Mouse (Mus musculus) T-helper 2 cell (primary cell): ENCODE data around the gene Wdpcp.
"Not testable (repeated sequence)": the region's sequence is repeated elsewhere in the genome, so short reads cannot be mapped to it uniquely, and the experiment has no call there.

ENCODE experiments used
- in situ Hi-C: fragments of 300-600 bp; cut with MboI, MseI; formaldehyde crosslinking; loops from one replicate; pipeline ENCODE4 v1.15.1; 2025; ENCODE audit warnings: high pct_unique_total_duplicates

Wdpcp gene

DNA sequence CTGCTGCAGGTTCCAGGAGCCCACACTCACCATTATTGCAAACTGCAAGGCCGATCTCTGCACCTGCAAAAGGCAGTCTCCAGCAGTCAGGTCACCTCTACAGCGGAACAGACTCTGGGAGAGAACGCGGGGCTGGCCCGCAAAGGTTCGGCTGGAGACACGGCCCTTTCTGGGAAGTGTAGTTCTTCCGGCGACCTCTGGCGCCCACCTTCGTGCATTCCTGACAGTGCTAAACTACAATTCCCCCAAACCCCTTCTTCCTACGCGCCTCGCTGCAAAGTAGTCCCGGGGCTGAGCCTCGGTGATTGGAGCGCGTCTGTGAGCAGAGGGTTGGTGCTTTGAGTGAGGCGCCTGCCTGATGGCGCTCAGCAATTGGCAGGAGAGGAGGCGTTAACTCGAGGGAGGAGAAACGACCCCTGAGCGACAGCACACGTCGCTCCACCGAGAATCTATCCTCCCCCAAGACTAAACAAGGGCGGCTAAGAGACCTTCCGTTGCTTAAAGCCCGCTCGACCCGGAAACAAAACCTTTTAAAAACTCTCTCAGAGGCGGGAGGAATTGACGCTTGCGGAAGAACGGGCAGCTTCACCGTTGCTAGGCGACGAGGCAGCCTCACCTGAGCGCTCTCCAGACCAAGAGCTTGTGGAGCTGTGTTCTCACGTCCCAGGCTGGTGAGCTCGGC is at the start of gene Wdpcp, which contains the start of gene Mdh1:
Wdpcp (plus strand) TSS at position 536 of the 682 bp plus-strand sequence.
Mdh1 (minus strand) TSS at position 668 of the 682 bp plus-strand sequence.
- in situ Hi-C loops, result loop anchor here (25.0 kb wide), 1 partner anchor 1315 kb away; no protein-coding TSS in a partner anchor

DNA sequence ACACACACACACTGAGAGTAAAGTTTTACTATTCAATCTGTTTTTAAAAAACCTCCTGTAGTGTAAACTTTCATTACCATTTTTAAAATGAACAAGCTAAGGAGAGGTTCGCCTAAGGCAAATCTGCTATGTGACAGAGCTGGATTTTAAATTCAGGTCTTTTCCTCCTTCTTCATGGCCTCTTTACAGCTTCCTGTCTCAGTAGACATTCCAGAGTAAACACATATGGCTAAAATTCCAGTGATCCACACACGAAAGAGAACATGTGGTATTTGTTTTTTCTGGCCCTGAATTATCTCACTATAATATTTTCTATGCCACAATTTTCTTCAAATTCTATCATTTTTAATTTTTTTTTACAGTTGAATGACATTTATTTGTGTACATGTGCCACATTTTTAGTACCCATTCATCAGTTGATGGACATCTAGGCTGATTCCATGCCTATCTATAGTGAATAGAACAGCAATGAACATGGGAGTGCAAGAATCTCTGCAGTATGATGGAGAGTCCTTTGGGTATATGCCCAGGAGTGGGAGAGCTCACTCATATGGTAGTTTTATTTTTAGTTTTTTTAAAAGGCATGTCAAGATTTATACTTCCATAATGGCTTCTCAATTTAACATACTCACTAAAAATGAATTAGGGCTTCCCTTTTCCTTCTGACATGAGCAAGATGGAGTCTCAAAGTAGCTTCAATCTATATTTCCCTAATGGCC is 43.2 kb upstream of the Wdpcp start:
- in situ Hi-C loops, result no loop called here

DNA sequence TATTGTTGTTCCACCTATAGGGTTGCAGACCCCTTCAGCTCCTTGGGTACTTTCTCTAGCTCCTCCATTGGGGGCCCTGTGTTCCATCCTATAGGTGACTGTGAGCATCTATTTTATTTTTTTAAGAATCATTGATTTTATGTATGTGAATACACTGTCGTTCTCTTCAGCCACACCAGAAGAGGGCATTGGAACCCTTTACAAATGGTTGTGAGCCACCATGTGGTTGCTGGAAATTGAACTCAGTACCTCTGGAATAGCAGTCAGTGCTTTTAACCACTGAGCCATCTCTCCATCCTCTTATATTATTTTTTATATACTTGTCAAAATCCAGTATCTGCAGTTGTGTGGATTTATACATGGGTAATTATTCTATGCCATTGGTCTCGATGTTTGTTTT is 41.2 kb upstream of the Wdpcp start:
- in situ Hi-C loops, result not testable (repeated sequence)

DNA sequence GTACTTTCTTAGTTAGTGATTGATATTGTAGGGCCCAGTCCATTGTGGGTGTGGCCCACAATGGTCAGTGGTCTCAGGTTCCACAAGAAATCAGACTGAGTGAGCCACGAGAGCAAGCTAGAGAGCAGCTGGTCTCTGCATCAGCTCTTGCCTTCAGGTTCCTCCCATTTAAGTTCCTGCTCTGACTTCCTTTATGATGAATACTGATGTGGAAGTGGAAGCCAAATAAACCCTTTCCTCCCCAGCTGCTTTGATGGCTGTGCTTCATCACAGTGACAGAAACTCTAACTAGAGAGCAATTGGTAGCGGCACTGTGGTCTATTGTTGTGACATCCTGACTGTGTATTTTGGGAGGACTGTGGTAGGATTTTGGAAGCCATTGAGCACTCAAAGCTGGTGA is 32.0 kb upstream of the Wdpcp start:
- in situ Hi-C loops, result no loop called here

DNA sequence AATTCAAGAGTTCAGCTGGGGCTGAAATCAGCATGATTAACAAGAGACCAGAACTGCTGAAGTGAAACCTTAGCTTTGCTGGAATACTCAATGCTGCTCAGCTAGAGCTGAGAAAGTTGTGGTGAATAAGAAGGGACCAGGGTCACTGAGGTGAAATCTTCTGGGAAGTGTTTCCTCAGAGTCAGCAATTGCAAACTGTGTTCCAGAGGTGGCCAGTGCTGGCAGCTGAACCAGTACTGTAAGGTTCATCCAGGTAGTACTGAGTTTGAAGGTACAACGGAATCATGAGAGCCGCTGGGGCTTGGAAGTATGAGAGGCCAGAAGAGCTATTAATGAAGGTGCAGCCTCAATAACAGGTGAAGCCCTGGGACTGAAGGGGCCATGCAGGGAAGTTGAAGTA is 31.4 kb upstream of the Wdpcp start:
- in situ Hi-C loops, result no loop called here

DNA sequence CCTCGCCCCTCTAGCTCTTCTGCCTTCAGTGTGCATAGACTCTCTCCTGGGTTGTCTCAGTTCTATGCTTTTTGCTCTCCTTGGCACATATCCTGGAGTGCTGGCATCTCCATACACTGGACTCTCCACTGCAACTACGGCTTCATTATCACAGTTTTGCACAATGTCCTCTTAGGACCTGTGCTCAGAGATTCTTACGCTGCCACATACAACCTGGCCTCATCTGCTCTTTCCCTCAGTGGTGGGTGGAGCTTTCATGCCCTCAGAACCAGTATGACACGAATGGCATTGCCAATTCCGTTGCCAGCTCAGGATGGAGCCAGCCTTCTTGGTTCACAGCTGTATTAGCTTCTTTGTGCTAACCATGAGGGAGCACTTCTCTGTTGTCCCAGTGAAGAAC is 29.3 kb upstream of the Wdpcp start:
- in situ Hi-C loops, result no loop called here

DNA sequence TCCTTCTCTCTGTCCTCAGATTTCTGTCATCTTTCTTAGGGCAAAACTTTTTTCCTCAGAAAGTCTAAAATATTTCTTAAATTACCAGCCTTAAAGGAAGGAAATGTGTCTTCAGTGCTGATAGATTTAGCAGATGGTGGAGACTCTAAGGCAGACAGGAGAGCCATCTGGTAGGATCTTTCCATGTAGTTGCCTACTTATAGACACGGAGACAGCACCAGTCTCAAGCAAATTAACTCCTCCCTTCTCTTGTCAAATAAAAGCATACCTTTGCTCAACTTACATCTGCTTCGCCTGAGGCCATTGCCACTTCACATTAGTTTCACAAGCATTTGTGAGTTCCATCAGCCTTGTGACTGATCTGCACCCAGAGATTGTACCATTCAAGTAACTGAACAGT is 27.0 kb upstream of the Wdpcp start:
- in situ Hi-C loops, result no loop called here

DNA sequence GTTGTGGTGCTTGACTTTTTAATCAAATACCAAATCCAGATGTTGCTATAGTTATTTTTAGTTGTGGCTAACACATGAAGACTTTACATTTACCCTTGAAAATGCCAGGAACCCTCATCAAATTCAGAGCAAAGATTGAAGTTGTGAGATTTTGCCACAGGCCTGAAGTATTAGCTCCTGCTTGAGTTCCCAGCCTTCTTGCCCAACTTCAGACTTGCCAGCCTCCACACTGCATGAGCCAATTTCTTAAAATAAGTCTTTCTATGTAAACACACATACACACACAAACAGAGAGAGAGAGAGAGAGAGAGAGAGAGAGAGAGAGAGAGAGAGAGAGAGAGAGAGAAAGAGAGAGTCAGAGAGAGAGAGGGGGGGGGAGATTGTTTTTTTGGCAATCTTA is 26.1 kb upstream of the Wdpcp start:
- in situ Hi-C loops, result no loop called here

DNA sequence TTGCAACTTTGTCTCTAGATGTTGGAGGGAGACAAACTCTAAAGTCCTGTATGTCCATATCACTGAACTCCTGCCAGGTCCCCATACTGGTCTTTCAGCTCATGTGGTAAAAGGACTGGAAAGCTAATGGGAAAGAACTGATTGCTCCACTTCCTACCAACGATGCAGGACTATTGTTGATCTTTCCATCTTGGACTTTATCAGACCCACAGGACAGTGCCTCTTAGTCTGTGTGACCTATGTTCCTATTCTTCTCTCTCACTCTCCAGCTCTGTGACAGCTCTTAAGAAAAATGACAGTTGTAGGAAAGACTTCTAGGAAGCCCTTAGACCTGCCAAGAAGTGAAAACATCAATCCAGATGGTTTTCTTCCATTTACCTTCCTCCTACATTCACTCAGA is 25.4 kb upstream of the Wdpcp start:
- in situ Hi-C loops, result no loop called here

DNA sequence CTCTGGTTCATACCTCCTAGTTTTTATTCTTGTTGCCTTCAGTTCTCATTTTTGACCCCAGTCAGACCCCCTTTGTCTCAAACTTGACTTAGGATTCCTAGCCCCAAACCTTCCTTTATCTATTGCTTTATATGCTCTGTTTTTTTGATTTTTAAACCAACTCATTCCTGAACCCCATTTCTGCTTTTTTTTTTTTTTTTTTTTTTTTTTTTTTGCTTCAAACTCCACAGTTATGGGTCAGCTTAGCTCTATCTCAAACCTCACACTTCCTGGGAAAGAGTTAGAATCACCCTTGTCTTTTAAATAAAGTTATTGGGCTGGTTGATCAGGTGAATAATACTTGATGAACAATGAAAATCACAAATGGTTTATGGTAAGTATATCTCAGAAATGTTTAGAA is 24.5 kb upstream of the Wdpcp start:
- in situ Hi-C loops, result no loop called here

DNA sequence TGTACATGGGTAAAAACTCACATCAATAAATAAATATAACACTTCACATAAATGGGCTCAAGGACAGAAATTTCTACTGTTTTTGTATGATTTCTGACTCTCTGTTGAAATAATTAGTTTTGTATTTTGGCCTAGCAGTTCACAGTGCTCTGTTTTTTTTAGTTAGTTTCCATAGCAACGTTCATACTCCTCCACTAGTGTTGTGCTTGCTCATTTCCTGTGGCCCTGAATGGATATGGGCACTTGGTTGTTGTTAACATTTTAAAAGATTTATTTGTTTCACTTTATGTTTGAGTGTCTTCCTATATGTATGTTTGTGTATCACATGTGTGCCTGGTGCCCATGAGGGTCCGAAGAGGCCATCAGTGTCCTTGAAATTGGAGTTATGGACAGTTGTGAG is 23.0 kb upstream of the Wdpcp start:
- in situ Hi-C loops, result no loop called here

DNA sequence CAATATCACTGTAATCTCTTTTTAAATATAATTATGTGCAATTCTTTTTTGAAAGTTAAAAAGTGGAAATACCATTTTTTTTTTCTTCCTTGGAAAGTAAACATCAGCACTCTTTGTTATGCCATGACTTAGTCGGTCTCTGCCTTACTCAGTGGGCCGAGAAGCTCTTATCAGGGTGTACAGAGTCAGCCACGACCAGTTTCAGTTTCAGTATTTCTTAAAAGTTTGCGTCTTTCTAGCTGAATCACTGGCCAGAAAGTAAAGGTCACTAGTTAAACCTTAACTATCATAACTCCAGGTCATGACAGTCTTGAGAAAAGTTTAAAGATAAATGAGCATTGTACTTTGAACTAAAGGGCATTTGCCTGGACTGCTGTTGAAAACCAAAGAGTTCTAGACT is 22.3 kb upstream of the Wdpcp start:
- in situ Hi-C loops, result loop anchor here (25.0 kb wide), 1 partner anchor 1338 kb away; no protein-coding TSS in a partner anchor

DNA sequence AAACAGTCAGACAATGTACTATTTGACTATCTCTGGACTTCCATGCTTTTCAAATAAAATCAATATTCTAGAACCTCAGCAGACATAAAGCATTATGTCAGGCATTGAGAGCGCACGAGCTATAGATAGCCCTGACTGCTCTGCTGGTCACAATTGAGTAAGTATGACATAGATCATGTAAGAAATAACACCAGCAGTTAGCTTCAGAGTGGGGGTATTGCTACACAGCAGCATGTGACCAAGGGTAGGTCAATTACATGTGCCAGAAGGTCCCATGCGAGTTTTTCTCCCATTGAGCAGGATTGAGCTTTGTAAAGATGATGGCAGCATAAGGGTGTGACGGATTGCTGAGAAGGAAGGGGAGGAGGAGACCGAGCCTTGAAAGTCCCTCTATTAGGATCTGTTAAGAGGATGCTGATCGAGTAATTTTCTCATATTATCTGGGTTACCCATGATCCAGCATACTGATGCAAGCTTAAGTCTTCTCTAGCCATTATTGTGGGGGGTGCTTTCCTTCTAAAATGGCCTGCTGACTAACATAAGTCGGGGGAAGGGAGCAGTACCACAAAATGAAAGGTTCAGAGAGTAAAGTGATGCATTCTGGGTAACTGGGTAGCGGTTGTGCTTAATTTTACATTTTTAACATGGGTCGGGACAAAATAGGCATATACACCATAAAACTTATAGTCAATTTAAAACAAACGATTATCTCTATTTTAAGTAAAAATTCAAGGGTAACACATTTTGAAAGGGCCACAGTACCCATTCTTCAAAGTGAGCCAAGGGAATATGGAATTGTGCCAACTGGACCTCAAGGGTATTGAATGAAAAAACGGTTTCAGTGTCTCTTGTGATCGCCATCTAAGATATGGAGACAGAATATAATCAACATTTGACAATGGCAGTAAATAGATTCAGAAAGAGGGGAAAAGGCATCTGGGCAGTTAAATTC is 21.5 kb upstream of the Wdpcp start:
- in situ Hi-C loops, result loop anchor here (25.0 kb wide), 1 partner anchor 1337 kb away; no protein-coding TSS in a partner anchor

DNA sequence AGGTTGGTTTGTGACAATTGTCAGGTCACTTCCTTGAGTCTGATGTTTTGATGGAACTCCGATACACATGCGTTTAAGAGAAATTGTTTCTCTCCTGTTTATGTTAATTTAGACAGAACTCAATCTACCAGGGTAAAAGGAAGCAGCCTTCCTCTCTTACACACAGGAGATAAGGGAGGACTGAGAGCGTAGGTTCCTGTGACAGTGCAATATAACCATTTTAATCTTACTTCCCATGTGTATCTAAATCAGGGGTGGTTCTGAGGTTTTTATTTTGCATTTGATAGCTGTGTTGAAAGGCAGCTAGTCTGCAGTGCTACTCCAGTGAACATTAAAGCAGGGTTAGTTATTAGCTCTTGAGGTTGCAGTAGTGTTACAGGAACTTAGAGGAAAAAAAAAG is 20.0 kb upstream of the Wdpcp start:
- in situ Hi-C loops, result loop anchor here (25.0 kb wide), 1 partner anchor 1335 kb away; no protein-coding TSS in a partner anchor

DNA sequence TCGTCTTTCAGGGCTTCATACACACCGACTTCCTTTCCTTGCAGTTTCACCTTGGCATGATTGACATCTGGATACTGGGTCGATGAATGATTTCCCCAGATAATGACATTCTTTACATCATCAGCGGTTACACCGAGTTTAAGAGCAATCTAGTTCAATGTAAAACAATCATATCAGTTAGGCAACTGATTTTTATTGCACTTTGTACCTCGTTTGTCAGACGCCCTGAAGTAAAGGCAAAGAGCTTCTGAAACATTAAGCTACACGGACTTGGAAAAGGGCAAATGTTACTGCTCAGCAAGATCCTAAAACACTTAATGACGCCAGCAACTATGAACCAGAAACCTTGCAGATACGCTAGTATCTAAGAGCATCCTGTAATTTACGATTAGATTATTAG is 12.3 kb upstream of the Wdpcp start:
- in situ Hi-C loops, result loop anchor here (25.0 kb wide), 1 partner anchor 1328 kb away; no protein-coding TSS in a partner anchor

DNA sequence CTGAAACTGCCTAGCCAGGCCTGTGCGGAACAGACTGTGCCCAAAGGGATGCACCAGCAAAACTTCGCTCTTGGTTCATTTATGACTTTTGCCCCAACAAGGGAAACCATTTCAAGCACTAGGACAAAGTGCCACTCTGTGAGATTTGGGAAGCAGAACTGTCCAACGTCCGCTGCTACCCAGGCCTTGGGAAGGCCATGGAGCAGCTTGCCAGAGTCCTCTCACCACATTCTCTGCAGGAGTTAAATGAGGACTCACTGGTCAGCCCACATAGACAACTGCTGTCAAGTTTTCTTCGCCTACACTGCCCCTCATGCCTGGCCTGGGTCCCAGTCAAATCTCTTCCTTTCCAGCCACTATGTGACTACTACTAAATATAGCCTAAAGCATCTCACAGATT is 10.7 kb upstream of the Wdpcp start:
- in situ Hi-C loops, result loop anchor here (25.0 kb wide), 1 partner anchor 1326 kb away; no protein-coding TSS in a partner anchor

DNA sequence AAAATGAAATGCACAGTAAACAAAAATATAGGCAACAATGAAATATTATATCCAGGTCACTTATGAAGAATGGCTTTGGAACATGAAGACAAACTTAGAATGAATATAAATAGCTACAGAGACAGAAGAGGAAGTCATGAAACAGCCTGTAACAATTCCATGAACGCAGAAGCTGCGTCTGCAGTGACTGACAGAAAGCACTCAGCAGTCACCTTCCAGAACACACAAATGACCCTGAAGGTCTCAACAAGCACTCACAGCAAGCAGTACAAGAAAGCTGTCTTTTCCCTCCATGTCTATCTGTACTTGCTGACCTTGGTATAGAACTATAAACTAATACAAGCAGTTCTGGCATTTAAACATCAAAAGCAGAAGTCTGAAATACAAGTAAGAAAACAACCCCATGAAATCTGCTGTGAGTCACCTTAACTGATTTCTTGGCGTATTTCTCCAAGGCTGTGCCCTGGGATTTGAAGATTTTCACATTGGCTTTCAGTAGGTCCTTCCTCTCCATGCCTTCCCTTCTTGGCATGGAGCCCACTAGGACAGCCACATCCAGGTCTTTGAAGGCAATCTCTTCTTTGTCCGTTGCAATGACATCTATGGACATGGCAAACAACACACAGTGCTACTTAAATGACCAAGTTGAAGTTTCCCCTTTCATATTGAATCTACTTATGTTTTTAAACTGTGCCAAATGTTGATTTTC is 8.3 kb upstream of the Wdpcp start:
- in situ Hi-C loops, result loop anchor here (25.0 kb wide), 1 partner anchor 1324 kb away; no protein-coding TSS in a partner anchor

DNA sequence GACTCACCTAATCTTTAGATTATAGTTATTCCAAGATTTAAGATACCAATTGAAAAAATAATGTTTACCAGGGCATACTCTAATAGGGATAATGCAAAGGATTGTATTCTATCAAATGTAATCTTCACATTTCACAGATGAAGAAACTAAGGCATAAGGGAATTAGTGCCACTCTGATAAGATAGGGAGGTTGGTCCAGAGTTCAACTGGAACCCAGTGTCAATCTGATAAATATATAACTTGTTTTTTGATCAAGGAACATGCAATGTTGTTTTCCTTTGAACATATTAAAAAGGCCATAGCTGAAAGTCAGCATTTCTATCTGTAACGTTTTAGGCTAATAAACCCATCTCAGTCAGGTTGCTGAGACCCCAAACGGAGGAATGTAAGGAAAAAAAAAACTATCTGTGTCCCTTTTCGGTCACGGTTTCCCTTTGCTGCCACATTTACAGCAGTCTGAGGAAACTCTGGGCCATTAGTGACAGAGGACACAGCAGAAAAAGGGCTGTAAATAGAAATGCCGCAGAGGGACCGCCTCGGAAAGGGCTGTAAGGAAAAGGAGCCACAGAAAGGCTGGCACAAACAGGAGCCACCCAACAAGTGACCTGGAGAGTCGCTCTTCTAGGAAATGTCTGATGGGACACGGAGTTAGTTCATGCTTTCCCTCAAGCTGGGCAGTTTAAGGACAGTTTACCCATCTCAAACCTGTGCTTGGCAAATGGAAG is 7.2 kb upstream of the Wdpcp start:
- in situ Hi-C loops, result loop anchor here (25.0 kb wide), 1 partner anchor 1322 kb away; no protein-coding TSS in a partner anchor

DNA sequence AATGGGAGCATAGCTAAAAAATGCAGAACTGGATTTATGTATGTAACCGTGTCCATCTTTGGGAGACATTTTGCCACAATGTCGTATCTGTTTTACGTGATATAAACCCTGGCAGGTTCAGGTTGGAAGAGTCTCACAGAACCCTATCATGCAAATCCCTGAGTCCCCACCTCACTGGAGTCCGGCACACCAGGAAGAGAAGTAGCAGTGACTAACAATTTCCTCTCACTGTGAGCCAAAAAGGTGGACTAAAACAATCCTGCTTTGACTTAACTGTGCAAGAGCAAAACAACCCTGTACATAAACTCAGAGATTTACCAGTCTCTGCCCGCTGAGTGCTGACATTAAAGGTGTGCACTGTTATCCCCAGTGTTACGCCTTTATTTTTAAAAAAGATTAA is 5.1 kb upstream of the Wdpcp start:
- in situ Hi-C loops, result loop anchor here (25.0 kb wide), 1 partner anchor 1320 kb away; no protein-coding TSS in a partner anchor

DNA sequence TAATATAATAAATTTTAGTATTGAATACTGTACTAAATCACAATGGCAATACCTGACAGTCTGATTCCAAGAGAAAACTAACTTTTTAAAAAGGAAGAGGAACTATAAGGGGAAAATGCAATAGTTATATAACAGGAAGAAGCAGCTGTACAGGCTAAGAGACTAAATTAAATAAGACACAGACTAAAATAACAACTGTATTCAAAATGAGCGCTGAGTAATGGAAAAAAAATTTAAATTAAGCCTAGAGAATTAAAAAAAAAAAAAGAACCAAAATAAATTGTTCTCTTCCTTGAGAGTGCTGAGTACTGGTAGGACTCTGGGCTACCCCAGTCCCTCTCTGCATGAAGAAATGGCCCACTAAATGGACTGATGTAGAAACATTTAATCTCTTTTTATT is 4.3 kb upstream of the Wdpcp start:
- in situ Hi-C loops, result loop anchor here (25.0 kb wide), 1 partner anchor 1320 kb away; no protein-coding TSS in a partner anchor
